Mouse (Mus musculus) bone marrow, adult 2 months (tissue): ENCODE measurements around the gene Wdr4. TPM values are rescaled to one million over a fixed set of nuclear protein-coding genes. Genes with fewer than 3 reads are reported as not detected.
A peak's percentile ranks its signal among the peaks of the same experiment; 100 is the strongest.

ENCODE experiments used
- H3K27ac ChIP-seq: fragments of 200-500 bp; 2 replicates; pipeline ENCODE4 v1.5.1; 2012; ENCODE audit warnings: low read depth, mild to moderate bottlenecking, control low read depth, inconsistent platforms, low read length; ENCODE audit not compliant: control insufficient read depth, poor library complexity, insufficient read depth
- H3K4me1 ChIP-seq: fragments of 200-500 bp; 2 replicates; pipeline ENCODE4 v1.6.1; 2011; ENCODE audit warnings: low read length; ENCODE audit not compliant: control insufficient read depth, insufficient read depth
- H3K4me3 ChIP-seq: fragments of 200-500 bp; replicated peaks from 2 replicates; pipeline ENCODE3; 2011; ENCODE audit warnings: mild to moderate bottlenecking, low read depth, low read length, control low read depth; ENCODE audit not compliant: control insufficient read depth
- CTCF ChIP-seq: fragments of 200-500 bp; IDR thresholded peaks from 2 replicates; pipeline ENCODE4 v1.5.1; 2011; ENCODE audit warnings: low read length, control low read depth; ENCODE audit not compliant: control insufficient read depth, insufficient read depth
- POLR2A ChIP-seq: fragments of 200-500 bp; IDR thresholded peaks from 2 replicates; pipeline ENCODE4 v1.6.1; 2011; ENCODE audit warnings: low read depth, mild to moderate bottlenecking, control low read depth, low read length, borderline replicate concordance; ENCODE audit not compliant: control insufficient read depth
- WGBS: fragments of 180-500 bp; shearing (Covaris S2); methylation state at CpG from one replicate; pipeline ENCODE4 v1.1.7; 2018; 5-methylcytosine and 5-hydroxymethylcytosine counted together
- polyA plus RNA-seq: library from polyadenylated mRNA; stranded (reverse); fragments of >200 nt; gene quantifications from 2 replicates; pipeline ENCODE4 v1.2.4, GENCODE M21; 2011; ENCODE audit warnings: low replicate concordance; ENCODE audit not compliant: missing spikeins, insufficient read depth, insufficient read length

Gene Wdr4
- 9.8 and 13.6 TPM in 2 replicates for polyA plus RNA-seq

GRCm38 (mm10) chr17:31519946-31520838, at the start of gene Wdr4, which contains the start of gene Ndufv3:
Gene Wdr4, minus strand, starts transcription at chr17:31519980.
Gene Ndufv3, plus strand, starts transcription at chr17:31520115.
- Histone ChIP-seq H3K4me3 (peak within 1 kb of the TSS; percentile 83), H3K4me1 (no peaks in the 10 kb centered on the region; the same call in 1 of the 2 replicates), H3K27ac (peak within 1 kb of the TSS; percentile 39)
- TF ChIP-seq POLR2A (peak; percentile 96), CTCF (no peak)
- WGBS: under 1% methylated on average over 45 of the region's 45 CpGs

DNA sequence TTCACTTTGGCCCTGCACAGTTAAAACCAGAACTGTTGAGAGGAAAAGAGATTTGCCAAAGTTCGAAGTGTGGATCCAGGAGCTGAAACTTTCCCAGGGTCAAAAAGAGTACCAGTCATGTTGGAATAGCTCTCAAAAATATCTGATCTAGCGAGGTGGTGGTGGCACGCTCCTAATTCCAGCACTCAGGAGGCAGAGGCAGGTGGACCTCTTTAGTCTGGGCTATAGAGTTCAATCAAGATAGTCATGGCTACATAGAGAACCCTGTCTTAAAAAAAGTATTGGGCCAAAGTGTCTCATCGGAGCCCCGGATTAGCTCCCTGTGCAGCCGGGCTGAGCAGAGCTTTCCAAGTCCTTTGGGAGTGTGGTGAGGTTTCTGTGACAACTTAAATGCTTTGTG, 46.5 kb upstream of the Wdr4 start:
- Histone ChIP-seq H3K27ac (no peak overlapping the region), H3K4me3 (no peak overlapping the region), H3K4me1 (peaks cover 4% of the 10 kb centered on the region; the same call in 1 of the 2 replicates)
- TF ChIP-seq POLR2A (no peak), CTCF (no peak)
- 70% methylated on average over 6 of the region's 6 CpGs for WGBS

- 1% methylated on average over 88 of the region's 88 CpGs for WGBS
- TF ChIP-seq POLR2A (peak; percentile 16; the same call in 1 of the 2 replicates), CTCF (no peak)
- H3K4me1 ChIP-seq: peaks cover 4% of the 10 kb centered on the region; the same call in 1 of the 2 replicates
Measured at GRCm38 (mm10) chr17:31565141-31566056, 45.6 kb upstream of the Wdr4 start.

DNA sequence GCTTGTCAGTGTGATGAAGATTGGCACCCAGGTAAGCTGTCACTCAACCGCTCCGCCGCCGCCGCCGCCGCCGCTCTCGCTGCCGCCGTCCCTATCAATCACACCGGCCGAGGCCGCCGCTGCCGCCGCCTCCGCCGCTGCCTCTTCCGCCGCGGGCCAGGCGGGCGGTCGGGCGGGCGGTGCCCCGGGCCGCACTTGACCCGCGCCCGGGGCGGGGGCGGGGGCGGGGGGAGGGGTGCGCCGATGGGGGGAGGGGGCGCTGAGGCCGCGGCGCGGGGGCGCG, 45.0 kb upstream of the Wdr4 start:
- H3K27ac ChIP-seq: peak overlapping the region; percentile 94
- peak overlapping the region; percentile 96 for H3K4me3 ChIP-seq
- 2% methylated on average over 26 of the region's 44 CpGs for WGBS
- TF ChIP-seq POLR2A: no peak
- TF ChIP-seq CTCF: no peak
- H3K4me1 ChIP-seq: peaks cover 4% of the 10 kb centered on the region; the same call in 1 of the 2 replicates

More at GRCm38 (mm10) chr17:31565141-31566056, 45.6 kb upstream of the Wdr4 start:
- H3K4me3 ChIP-seq: peak overlapping the region; percentile 96
- H3K27ac ChIP-seq: peak overlapping the region; percentile 94

- no peak; the same call in 1 of the 2 replicates for TF ChIP-seq CTCF
- TF ChIP-seq POLR2A: peak; percentile 83; the same call in 1 of the 2 replicates
- Histone ChIP-seq H3K27ac (peak within 1 kb of the TSS; percentile 94), H3K4me1 (peaks cover 4% of the 10 kb centered on the region; the same call in 1 of the 2 replicates), H3K4me3 (peak within 1 kb of the TSS; percentile 96)
- under 1% methylated on average over 66 of the region's 72 CpGs for WGBS
Measured at GRCm38 (mm10) chr17:31564015-31564857, 44.5 kb upstream of the Wdr4 start, which contains the start of gene Pknox1. Gene Pknox1, plus strand, starts transcription at chr17:31564734.

DNA sequence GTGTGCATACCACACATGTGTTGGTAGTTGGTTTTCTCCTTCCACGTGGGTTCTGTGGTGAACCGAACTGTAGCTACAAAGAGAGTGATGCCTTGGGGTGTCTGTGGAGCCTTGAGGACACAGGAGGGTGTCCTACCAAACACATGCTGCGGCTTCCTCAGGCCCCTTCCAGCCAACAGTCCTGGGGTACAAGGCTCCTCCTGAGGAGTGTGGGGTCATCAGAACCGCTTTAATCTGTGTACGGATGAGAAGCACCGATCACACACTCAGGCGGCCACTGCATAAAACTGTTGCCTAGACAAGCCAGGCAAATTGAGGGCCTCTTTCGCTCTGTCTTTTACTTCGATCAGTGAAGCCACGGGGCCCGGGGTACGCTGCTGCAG, 43.8 kb upstream of the Wdr4 start:
- H3K4me1 ChIP-seq: peaks cover 4% of the 10 kb centered on the region; the same call in 1 of the 2 replicates
- WGBS: 3% methylated on average over 12 of the region's 12 CpGs
- peak overlapping the region; percentile 92 for H3K27ac ChIP-seq
- H3K4me3 ChIP-seq: peak overlapping the region; percentile 81
- TF ChIP-seq POLR2A (no peak), CTCF (no peak)
